Mouse (Mus musculus) embryo, embryonic 10 days (tissue): ENCODE measurements around the gene Gm5565.
A peak's percentile ranks its signal among the peaks of the same experiment; 100 is the strongest.
"Not testable (repeated sequence)": the region's sequence is repeated elsewhere in the genome, so short reads cannot be mapped to it uniquely, and the experiment has no call there.

ENCODE experiments used
- DNase-seq: peaks from one replicate; pipeline ENCODE4 v3.0.0-alpha.2; 2015; ENCODE audit warnings: low spot score

Gene Gm5565

GRCm38 (mm10) chr5:146160439-146160838 lies at the start of gene Gm5565:
Gene Gm5565, minus strand, starts transcription at chr5:146160539.
- not testable (repeated sequence) for DNase-seq

DNA sequence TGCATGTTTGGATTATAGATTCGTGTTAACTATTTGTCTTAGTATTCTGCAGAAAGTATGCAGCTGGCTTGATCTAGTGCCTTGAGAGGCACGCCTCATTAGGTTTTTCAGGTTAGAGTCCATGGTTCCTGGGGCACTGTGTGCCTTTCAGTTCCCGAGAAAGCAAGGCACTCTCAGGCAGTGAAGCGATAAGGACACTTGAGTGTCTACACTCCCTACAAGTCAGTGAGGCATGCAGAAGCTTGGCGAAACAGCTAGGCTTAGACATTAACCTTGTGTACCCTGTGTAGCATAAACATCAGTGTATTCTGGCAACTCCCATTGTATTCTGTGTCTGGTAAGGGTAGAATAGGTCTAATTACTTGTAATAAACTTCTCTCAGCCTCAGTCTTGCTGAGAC lies 45.2 kb upstream of the Gm5565 start:
- DNase-seq = no peak

- DNase-seq = no peak
Observed at GRCm38 (mm10) chr5:146203921-146204320, 43.6 kb upstream of the Gm5565 start.

DNA sequence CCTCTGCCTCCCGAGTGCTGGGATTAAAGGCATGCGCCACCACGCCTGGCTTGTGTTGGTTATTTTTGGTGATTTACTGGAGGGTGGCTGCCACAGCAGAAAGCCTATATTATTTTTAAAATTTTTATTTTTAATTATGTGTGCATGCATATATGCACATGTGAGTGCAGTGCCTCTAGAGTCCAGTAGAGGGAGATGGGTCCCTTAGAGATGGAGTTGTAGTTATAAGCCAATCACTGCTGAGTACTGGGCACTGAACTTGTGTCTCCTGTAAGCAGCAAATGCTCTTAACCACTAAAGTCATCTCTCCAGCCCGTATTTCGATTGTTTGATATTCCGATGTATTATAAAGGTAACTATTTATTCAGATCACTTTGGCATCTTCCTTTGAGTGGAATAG lies 40.2 kb upstream of the Gm5565 start:
- DNase-seq = no peak

DNA sequence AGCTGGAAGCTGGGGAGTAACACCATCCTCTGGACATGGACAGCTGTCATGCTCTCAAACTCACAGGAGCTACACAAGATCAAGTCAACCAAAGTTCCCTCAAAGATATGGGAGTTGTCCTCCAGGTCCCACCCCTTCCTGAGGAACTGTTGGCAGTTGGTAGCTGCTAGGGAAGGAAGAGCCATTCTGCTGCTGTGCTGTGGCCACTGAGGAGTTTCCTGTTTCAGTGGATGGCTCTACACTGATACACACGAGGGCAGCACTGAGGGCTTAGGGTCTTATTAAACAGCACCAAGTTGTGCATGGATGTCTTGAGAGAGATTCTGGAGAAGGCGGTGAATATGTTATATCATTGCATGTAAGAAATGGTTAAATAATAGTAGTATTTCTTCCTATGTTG lies 39.2 kb upstream of the Gm5565 start:
- DNase-seq = no peak

- DNase-seq = no peak
Observed at GRCm38 (mm10) chr5:146199073-146199472, 38.7 kb upstream of the Gm5565 start.

DNA sequence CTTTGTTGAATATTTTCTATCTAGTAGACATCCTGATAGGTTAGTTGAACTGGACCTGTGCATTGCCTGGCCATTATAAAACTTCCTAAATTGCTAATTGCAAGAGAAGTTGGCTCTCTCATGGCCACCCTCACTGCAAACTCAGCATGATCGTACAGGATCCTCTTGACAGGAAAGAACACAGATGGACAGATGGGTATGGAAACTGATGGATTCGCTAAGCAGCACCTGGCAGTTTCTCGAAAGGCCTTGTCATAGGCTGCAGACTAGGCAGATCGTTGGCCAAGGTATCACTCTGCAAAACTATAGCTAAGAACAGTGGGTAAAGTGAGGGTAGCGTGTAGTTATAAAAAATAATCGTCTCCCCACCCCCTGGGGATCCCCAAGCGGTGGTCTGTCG lies 33.0 kb upstream of the Gm5565 start:
- no peak for DNase-seq

DNA sequence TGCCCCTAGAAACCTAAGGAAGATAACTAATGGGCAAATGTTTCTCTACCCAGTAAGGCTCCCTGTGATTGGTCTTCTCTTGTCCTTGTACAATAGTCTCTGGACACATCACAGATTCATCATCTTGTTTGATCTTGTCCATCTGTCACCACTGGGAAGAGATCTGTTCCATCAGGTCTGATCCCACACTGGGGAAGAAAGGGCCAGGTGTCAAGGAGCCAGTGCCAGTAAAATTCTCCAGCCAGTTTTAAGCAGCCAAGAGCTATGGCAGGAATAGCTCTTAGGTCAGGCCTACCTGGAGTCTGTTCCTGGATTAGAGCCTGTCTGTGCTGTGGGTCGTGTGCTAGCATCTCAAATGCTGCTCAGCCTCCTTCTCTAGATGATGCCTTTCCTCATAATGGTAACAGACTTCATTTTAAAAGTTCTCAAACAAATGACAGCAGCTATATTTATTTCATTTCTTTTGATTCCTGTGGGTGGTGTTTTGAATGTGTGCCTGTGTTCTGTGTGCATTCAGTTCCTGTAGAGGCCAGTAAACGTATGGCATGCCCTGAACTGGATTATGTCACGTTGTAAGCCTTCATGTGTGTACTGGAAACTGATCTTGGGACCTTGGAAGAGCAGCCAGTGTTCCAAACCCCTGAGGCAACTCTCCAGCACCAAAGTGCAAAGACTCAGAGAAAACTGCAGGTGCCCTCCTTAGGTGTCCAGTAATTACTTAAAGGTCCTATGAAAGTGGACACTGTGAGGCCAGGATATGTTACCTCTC lies 30.3 kb upstream of the Gm5565 start:
- DNase-seq = no peak

DNA sequence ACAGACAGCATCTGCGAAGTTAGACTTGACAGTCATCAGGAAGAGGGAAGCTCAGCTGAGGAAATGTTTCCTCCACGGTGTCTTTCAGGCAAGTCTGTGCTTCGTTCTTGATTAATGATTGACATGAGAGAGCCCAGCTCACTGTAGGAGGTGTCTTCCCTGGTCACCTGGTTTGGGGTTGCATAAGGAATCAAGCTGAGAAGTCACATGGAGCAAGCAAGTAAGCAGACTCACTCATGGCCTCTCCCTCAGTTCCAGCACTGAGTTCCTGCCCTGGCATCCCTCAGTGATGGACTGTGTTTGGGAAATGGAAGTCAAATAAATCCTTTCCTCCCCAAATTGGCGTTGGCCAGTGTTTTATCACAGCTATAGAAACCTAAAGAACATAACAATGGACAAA lies 29.8 kb upstream of the Gm5565 start:
- DNase-seq = no peak

- no peak for DNase-seq
Observed at GRCm38 (mm10) chr5:146188712-146189111, 28.4 kb upstream of the Gm5565 start.

- no peak for DNase-seq
Observed at GRCm38 (mm10) chr5:146188144-146188543, 27.8 kb upstream of the Gm5565 start.

DNA sequence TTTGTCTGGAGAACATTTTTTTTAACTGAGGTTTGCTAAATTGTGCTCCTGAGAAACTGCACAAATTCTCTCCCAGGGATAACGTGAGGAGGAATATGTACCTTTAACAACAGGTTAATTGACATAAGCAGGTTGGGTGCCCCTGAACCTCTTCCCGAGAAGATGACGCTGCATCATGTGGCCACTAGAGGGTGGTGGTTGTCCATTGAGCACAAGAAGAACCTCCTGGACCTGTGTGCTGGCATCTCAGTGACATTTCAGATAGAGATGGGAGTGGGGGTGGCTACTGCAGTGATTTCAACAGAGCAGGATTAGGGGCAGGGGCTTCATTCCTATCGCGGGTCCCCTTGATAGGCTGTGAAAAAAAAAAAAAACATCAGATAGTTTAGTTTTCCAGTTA lies 27.1 kb upstream of the Gm5565 start:
- peak; percentile 46 for DNase-seq

GRCm38 (mm10) chr5:146185204-146185603 lies 24.9 kb upstream of the Gm5565 start, which contains the start of gene 1700001J03Rik:
Gene 1700001J03Rik, minus strand, starts transcription at chr5:146185304.
- not testable (repeated sequence) for DNase-seq

DNA sequence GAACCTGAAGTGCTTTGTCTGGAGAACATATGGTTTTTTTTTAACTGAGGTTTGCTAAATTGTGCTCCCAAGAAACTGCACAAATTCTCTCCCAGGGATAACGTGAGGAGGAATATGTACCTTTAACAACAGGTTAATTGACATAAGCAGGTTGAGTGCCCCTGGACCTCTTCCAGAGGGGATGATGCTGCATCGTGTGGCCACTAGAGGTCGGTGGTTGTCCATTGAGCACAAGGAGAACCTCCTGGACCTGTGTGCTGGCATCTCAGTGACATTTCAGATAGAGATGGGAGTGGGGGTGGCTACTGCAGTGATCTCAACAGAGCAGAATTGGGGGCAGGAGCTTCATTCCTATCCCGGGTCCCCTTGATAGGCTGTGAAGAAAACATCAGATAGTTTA lies 12.4 kb upstream of the Gm5565 start:
- not testable (repeated sequence) for DNase-seq

DNA sequence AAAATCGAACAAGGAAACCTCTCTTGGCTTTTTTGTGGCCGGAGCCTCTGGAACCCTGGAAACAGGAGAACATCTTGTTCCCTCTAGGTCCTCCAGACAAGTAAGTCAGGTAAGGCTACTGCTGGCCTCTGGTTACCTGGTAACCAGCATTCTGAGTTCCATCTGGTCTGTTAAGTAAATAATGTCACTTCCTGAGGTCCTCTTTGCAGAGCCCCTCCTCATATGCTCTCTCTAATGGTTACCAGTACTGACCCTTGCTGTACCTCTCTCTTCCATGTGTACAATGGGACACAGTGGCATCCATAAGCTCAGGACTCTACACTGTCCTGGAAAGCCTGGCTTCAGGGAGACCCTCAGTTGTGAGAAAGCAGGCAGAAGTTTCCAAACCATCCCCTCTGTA lies 10.3 kb upstream of the Gm5565 start, which contains the start of gene Gm6309:
Gene Gm6309, minus strand, starts transcription at position 101 of the 400 bp plus-strand sequence.
- DNase-seq = not testable (repeated sequence)

DNA sequence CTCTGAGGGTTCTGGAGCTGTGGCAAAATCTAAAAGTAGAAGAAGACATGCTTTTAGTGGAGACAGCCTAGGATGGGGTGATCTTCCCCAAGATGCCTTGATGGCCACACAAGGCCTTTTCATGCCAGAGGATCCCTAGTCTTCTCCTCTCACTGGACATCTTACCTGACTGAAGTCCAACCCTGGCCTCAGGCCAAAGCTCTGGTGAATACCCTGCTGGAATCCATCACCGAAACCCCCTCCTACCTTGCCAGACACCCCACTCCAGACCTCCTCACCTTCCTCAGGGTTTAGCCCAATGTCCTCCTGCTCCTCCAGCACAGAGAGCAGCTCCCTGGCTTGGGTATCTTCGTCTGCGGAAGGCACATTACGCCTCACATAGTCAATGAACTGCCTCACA lies 2.0 kb downstream of the Gm5565 start:
- not testable (repeated sequence) for DNase-seq

- no peak for DNase-seq
Observed at GRCm38 (mm10) chr5:146150454-146150853, 9.9 kb downstream of the Gm5565 start.

- peak; percentile 29 for DNase-seq
Observed at GRCm38 (mm10) chr5:146147903-146148302, 12.4 kb downstream of the Gm5565 start.
